ENCODE assay signal across 8 mouse cellular contexts in genomic region chr12:4080311-4080710, GRCm38 (mm10). TPM values are rescaled to one million over a fixed set of nuclear protein-coding genes. Genes with fewer than 3 reads are reported as not detected.
DNase-seq lines count a peak whose midpoint lies in the region; ATAC-seq and TF ChIP-seq lines count a peak whose summit lies in the region.

No protein-coding gene starts in this region.

- in situ Hi-C loops in Patski (cut with MboI; ENCODE audit: low pct_unique_long_range_greater_than_20kb): loop anchor here (5.0 to 25.0 kb wide), 2 partner anchors 153 to 418 kb away; no protein-coding TSS in a partner anchor

- peaks cover 39% of the 10 kb centered on the region for H3K27me3 ChIP-seq in Patski

- peak; percentile 76 for TF ChIP-seq CTCF in Patski (IDR thresholded peaks at IDR 0.05)

- POLR2A ChIA-PET in Patski (lab: Charles Lee): no interaction called here

- ATAC-seq in frontal cortex, adult (ENCODE audit: low TSS enrichment): no peak
- no peak for ATAC-seq in Patski
- ATAC-seq in monocyte, adult 5-6 weeks (replicated peaks; ENCODE audit: insufficient number of reproducible peaks, low FRiP score, low TSS enrichment, poor library complexity, severe bottlenecking): peak; percentile 44

- CTCF ChIA-PET in Patski (lab: Charles Lee): no interaction called here

- DNase-seq in frontal cortex, adult 2 months (ENCODE audit: extremely low spot score in 1 of 2, low spot score in 1 of 2): peak; percentile 66 to 95
- DNase-seq in Patski (ENCODE audit: low read depth, low spot score): peak; percentile 20
- DNase-seq in cerebellum, postnatal 10 days: peak; percentile 87 to 94
- DNase-seq in heart, adult 8-10 months (ENCODE audit: low spot score): peak; percentile 76
- DNase-seq in left cerebral cortex, adult 11 months (ENCODE audit: low spot score): peak; percentile 77
- DNase-seq in telencephalon, adult 2 months (ENCODE audit: low read depth, low spot score): peak; percentile 66

RNA-seq across cellular contexts. Expression of gene Dnajc27, which starts 2.1 kb away (rescaled TPM):
- polyA plus RNA-seq in frontal cortex, adult 2 months (2012; rRNA removed): 84.1 and 94.4 TPM in 2 replicates
- polyA plus RNA-seq in Patski (2021): 9.3 TPM
- 10 to 100 TPM; 10.0 to 14.9 (median 11.2) TPM for total RNA-seq in heart, adult 8-10 months (2022)
- 5.8 to 8.9 TPM (median 6.1 TPM) in 3 replicates for total RNA-seq in monocyte, adult 5-6 weeks (2017)

RNA-seq across cellular contexts. Expression of gene Efr3b, which starts 41.6 kb away (rescaled TPM):
- 67.8 and 79.0 TPM in 2 replicates for polyA plus RNA-seq in frontal cortex, adult 2 months (2012; rRNA removed)
- polyA plus RNA-seq in Patski (2021): 0.10 TPM
- total RNA-seq in heart, adult 8-10 months (2022): 1 to 10 TPM; 5.6 to 8.2 (median 7.0) TPM
- not detected in 3 replicates for total RNA-seq in monocyte, adult 5-6 weeks (2017)

RNA-seq across cellular contexts. Expression of gene Adcy3, which starts 52.6 kb away (rescaled TPM):
- 24.5 and 24.9 TPM in 2 replicates for polyA plus RNA-seq in frontal cortex, adult 2 months (2012; rRNA removed)
- 1.6 TPM for polyA plus RNA-seq in Patski (2021)
- total RNA-seq in heart, adult 8-10 months (2022): 1 to 10 TPM; 2.6 to 3.0 (median 2.9) TPM
- total RNA-seq in monocyte, adult 5-6 weeks (2017): 4.3 to 11.2 TPM (median 9.3 TPM) in 3 replicates

Comparison
In these comparisons a context has a peak if more than half of its experiments do, and no peak if none do; other contexts are left out.
1. DNase-seq: peak in every context shown above with its lines; median percentile 90 in cerebellum, postnatal 10 days; 80 in frontal cortex, adult 2 months; 77 in left cerebral cortex, adult 11 months; 76 in heart, adult 8-10 months; 66 in telencephalon, adult 2 months; 20 in Patski.